Mouse (Mus musculus): ENCODE data around the gene Mylpf. TPM values are rescaled to one million over a fixed set of nuclear protein-coding genes. Genes with fewer than 3 reads are reported as not detected.
A peak's percentile ranks its signal among the peaks of the same experiment; 100 is the strongest.

Gene Mylpf
- polyA plus RNA-seq, 1 experiment from 2014 or later, result 14.0 TPM

DNA sequence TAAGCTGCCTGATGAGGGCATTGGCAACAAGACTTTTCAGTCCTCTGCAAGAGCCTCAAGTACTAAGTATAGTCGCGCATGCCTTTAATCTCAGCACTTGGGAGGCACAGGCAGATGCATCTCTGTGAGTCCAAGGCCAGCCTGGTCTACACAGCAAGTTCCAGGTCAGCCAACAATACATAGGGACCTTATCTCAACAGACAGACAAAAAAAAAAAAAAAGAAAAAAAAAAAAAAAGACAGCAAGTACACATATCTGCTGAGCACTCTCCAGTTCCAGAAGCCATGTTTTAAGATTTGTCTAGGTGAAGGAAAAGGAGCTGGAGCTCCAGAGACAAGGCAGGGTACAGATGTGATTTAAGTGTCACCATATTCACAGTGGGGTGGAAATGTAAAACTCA is 47.3 kb downstream of the Mylpf start:
- no peak overlapping the region for H3K4me2 ChIP-seq
- ATAC-seq (ENCODE audit: borderline replicate concordance, extremely low read depth, low FRiP score, low TSS enrichment), result no peak
- 87% methylated on average over 2 of the region's 2 CpGs for WGBS

GRCm38 (mm10) chr7:127256518-127256917 is 47.8 kb downstream of the Mylpf start:
- no peak for ATAC-seq (ENCODE audit: borderline replicate concordance, extremely low read depth, low FRiP score, low TSS enrichment)
- WGBS, result 82% methylated on average over 5 of the region's 5 CpGs
- Histone ChIP-seq H3K4me3 (no peak overlapping the region), H3K9ac (no peak overlapping the region), H3K27ac (no peak overlapping the region), H3K9me3 (no peaks in the 10 kb centered on the region), H3K4me2 (no peak overlapping the region), H3K4me1 (peaks cover 25% of the 10 kb centered on the region), H3K27me3 (no peaks in the 10 kb centered on the region), H3K36me3 (peaks cover 16% of the 10 kb centered on the region)

More for the DNA sequence above, 47.3 kb downstream of the Mylpf start:
- no peak overlapping the region for H3K27ac ChIP-seq
- no peak overlapping the region for H3K4me3 ChIP-seq
- H3K4me1 ChIP-seq, result peaks cover 21% of the 10 kb centered on the region
- no peaks in the 10 kb centered on the region for H3K27me3 ChIP-seq
- H3K9ac ChIP-seq, result no peak overlapping the region
- no peaks in the 10 kb centered on the region for H3K9me3 ChIP-seq
- peaks cover 20% of the 10 kb centered on the region for H3K36me3 ChIP-seq

DNA sequence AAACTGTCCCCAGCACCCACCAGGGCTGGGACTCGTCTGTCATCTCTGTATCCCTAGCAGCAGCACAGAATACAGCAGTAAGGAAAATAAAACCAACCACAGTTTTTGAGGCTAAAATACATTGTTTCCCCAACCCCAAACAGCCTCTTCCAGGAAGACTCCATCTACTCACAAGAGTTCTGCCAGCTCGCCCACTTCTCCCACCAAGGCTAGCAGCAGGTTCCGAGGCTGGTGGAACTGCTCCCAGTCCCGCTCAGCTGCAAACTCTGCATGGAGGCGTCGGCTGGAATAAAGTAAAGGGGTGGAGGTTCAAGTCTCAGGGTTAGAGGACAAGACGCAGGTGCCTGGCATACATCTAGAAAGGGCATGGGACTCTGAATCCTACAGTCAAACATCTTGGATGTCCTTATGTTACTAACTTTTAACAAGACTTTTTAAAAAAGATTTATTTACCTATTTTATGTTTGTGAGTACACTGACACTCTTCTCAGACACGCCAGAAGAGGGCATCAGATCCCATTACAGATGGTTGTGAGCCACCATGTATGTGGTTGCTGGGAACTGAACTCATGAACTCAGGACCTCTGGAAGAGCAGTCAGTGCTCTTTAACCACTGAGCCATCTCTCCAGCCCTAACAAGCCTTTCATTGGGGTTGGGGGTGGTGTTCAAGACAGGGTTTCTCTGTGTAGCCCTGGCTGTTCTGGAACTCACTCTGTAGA is 50.7 kb downstream of the Mylpf start:
- Histone ChIP-seq H3K36me3 (peaks cover 9% of the 10 kb centered on the region), H3K27ac (no peak overlapping the region), H3K4me2 (peak overlapping the region; percentile 62), H3K4me1 (peaks cover 25% of the 10 kb centered on the region), H3K9me3 (no peaks in the 10 kb centered on the region), H3K4me3 (peak overlapping the region; percentile 57), H3K9ac (peak overlapping the region; percentile 39), H3K27me3 (no peaks in the 10 kb centered on the region)
- 70% methylated on average over 8 of the region's 8 CpGs for WGBS
- no peak for ATAC-seq (ENCODE audit: borderline replicate concordance, extremely low read depth, low FRiP score, low TSS enrichment)

GRCm38 (mm10) chr7:127260309-127261111 is 51.8 kb downstream of the Mylpf start, which contains the start of gene Dctpp1:
Gene Dctpp1, minus strand, starts transcription at chr7:127260709.
- Histone ChIP-seq H3K4me3 (peak within 1 kb of the TSS; percentile 57), H3K27me3 (no peaks in the 10 kb centered on the region), H3K9ac (peak within 1 kb of the TSS; percentile 54), H3K36me3 (peaks cover 9% of the 10 kb centered on the region), H3K27ac (0 out of 2 replicates have a peak within 1 kb of the TSS, but pooled peaks have one; percentile 10), H3K4me2 (peak within 1 kb of the TSS; percentile 62), H3K4me1 (peaks cover 17% of the 10 kb centered on the region), H3K9me3 (no peaks in the 10 kb centered on the region)
- peak; percentile 98 for ATAC-seq (ENCODE audit: borderline replicate concordance, extremely low read depth, low FRiP score, low TSS enrichment)
- WGBS, result under 1% methylated on average over 50 of the region's 50 CpGs

GRCm38 (mm10) chr7:127262218-127262961 is 53.7 kb downstream of the Mylpf start:
- peaks cover 17% of the 10 kb centered on the region for H3K4me1 ChIP-seq
- no peaks in the 10 kb centered on the region for H3K9me3 ChIP-seq
- ATAC-seq (ENCODE audit: borderline replicate concordance, extremely low read depth, low FRiP score, low TSS enrichment), result no peak

DNA sequence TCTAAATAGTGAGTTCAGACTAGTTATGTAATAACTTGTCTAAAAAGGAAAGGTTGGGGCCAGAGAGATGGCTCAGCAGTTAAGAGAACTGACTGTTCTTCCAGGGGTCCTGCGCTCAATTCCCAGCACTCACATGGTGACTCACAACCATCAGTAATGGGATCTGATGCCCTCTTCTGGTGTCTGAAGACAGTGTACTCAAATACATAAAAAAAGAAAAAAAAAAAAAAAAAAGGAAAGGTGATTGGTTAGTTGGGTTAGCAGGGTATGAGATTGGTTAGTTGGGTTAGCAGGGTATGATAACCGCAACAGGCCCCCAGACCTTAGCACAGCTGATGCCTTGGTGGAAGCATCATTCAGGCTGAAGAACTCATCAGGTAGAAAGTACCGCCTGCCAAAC is 54.8 kb downstream of the Mylpf start:
- ATAC-seq (ENCODE audit: borderline replicate concordance, extremely low read depth, low FRiP score, low TSS enrichment), result no peak
- WGBS, result 97% methylated on average over 3 of the region's 3 CpGs
- no peaks in the 10 kb centered on the region for H3K27me3 ChIP-seq
- H3K27ac ChIP-seq, result no peak overlapping the region
- no peak overlapping the region for H3K4me2 ChIP-seq
- no peaks in the 10 kb centered on the region for H3K9me3 ChIP-seq
- peaks cover 17% of the 10 kb centered on the region for H3K4me1 ChIP-seq
- no peak overlapping the region for H3K9ac ChIP-seq
- no peak overlapping the region for H3K4me3 ChIP-seq
- no peaks in the 10 kb centered on the region for H3K36me3 ChIP-seq

More at GRCm38 (mm10) chr7:127262218-127262961, 53.7 kb downstream of the Mylpf start:
- H3K4me2 ChIP-seq, result no peak overlapping the region
- WGBS, result 64% methylated on average over 10 of the region's 10 CpGs
- 0 out of 2 replicates have a peak, but pooled peaks cover 2% of the 10 kb centered on the region for H3K36me3 ChIP-seq
- H3K27ac ChIP-seq, result no peak overlapping the region
- no peaks in the 10 kb centered on the region for H3K27me3 ChIP-seq
- no peak overlapping the region for H3K4me3 ChIP-seq
- no peak overlapping the region for H3K9ac ChIP-seq

Other genes starting within 250 kb of the Mylpf start
- 110 and 117 TPM in 2 replicates for gene Cdipt, start 233.0 kb upstream of the Mylpf start, polyA plus RNA-seq (2015; fragmentation: Nextera tagmentation; extraction: Ambion mirVana)
- 1.3 and 2.1 TPM in 2 replicates for gene Cdiptos, start 232.8 kb upstream of the Mylpf start, polyA plus RNA-seq (2015; fragmentation: Nextera tagmentation; extraction: Ambion mirVana)
- 13.0 and 13.9 TPM in 2 replicates for gene Mvp, start 194.3 kb upstream of the Mylpf start, polyA plus RNA-seq (2015; fragmentation: Nextera tagmentation; extraction: Ambion mirVana)
- not detected in 2 replicates for gene Pagr1b, start 192.4 kb upstream of the Mylpf start, polyA plus RNA-seq (2015; fragmentation: Nextera tagmentation; extraction: Ambion mirVana)
- 63.5 and 86.1 TPM in 2 replicates for gene Pagr1a, start 191.5 kb upstream of the Mylpf start, polyA plus RNA-seq (2015; fragmentation: Nextera tagmentation; extraction: Ambion mirVana)
- gene Gm42742, start 187.8 kb upstream of the Mylpf start, polyA plus RNA-seq (2015; fragmentation: Nextera tagmentation; extraction: Ambion mirVana), result 23.7 and 46.1 TPM in 2 replicates
- gene Prrt2, start 187.7 kb upstream of the Mylpf start, polyA plus RNA-seq (2015; fragmentation: Nextera tagmentation; extraction: Ambion mirVana), result 3.0 and 3.9 TPM in 2 replicates
- gene Maz, start 181.9 kb upstream of the Mylpf start, polyA plus RNA-seq (2015; fragmentation: Nextera tagmentation; extraction: Ambion mirVana), result 73.0 and 73.3 TPM in 2 replicates
- gene Kif22, start 166.4 kb upstream of the Mylpf start, polyA plus RNA-seq (2015; fragmentation: Nextera tagmentation; extraction: Ambion mirVana), result 158 and 165 TPM in 2 replicates
- not detected in 2 replicates for gene Zg16, start 121.6 kb upstream of the Mylpf start, polyA plus RNA-seq (2015; fragmentation: Nextera tagmentation; extraction: Ambion mirVana)
- 7.7 and 10.1 TPM in 2 replicates for gene AI467606, start 117.5 kb upstream of the Mylpf start, polyA plus RNA-seq (2015; fragmentation: Nextera tagmentation; extraction: Ambion mirVana)
- gene Qprt, start 86.7 kb upstream of the Mylpf start, polyA plus RNA-seq (2015; fragmentation: Nextera tagmentation; extraction: Ambion mirVana), result 0.64 and 1.0 TPM in 2 replicates
- gene Spn, start 71.1 kb upstream of the Mylpf start, polyA plus RNA-seq (2015; fragmentation: Nextera tagmentation; extraction: Ambion mirVana), result 0.24 and 0.47 TPM in 2 replicates
- gene Cd2bp2, start 12.8 kb upstream of the Mylpf start, polyA plus RNA-seq (2015; fragmentation: Nextera tagmentation; extraction: Ambion mirVana), result 61.7 and 63.6 TPM in 2 replicates
- gene Tbc1d10b, start 422 bp upstream of the Mylpf start, polyA plus RNA-seq (2015; fragmentation: Nextera tagmentation; extraction: Ambion mirVana), result 27.0 and 29.8 TPM in 2 replicates
- gene Zfp553, start 24.2 kb downstream of the Mylpf start, polyA plus RNA-seq (2015; fragmentation: Nextera tagmentation; extraction: Ambion mirVana), result 36.8 and 37.4 TPM in 2 replicates
- 21.7 and 28.9 TPM in 2 replicates for gene Sept1, start 24.2 kb downstream of the Mylpf start, polyA plus RNA-seq (2015; fragmentation: Nextera tagmentation; extraction: Ambion mirVana)
- gene Zfp771, start 35.4 kb downstream of the Mylpf start, polyA plus RNA-seq (2015; fragmentation: Nextera tagmentation; extraction: Ambion mirVana), result 61.9 and 63.0 TPM in 2 replicates
- 161 and 190 TPM in 2 replicates for gene Dctpp1, start 51.8 kb downstream of the Mylpf start, polyA plus RNA-seq (2015; fragmentation: Nextera tagmentation; extraction: Ambion mirVana)
- 66.9 and 69.3 TPM in 2 replicates for gene Sephs2, start 65.2 kb downstream of the Mylpf start, polyA plus RNA-seq (2015; fragmentation: Nextera tagmentation; extraction: Ambion mirVana)
- gene Itgal, start 87.4 kb downstream of the Mylpf start, polyA plus RNA-seq (2015; fragmentation: Nextera tagmentation; extraction: Ambion mirVana), result 1.4 and 2.3 TPM in 2 replicates
- 16.8 and 18.1 TPM in 2 replicates for gene Zfp768, start 136.7 kb downstream of the Mylpf start, polyA plus RNA-seq (2015; fragmentation: Nextera tagmentation; extraction: Ambion mirVana)
- 9.5 TPM in 2 replicates for gene Zfp747, start 167.2 kb downstream of the Mylpf start, polyA plus RNA-seq (2015; fragmentation: Nextera tagmentation; extraction: Ambion mirVana)
- 7.3 and 7.9 TPM in 2 replicates for gene 9130019O22Rik, start 178.3 kb downstream of the Mylpf start, polyA plus RNA-seq (2015; fragmentation: Nextera tagmentation; extraction: Ambion mirVana)
- gene E430018J23Rik, start 184.7 kb downstream of the Mylpf start, polyA plus RNA-seq (2015; fragmentation: Nextera tagmentation; extraction: Ambion mirVana), result 6.7 and 7.0 TPM in 2 replicates
- gene Zfp764, start 197.9 kb downstream of the Mylpf start, polyA plus RNA-seq (2015; fragmentation: Nextera tagmentation; extraction: Ambion mirVana), result 9.0 and 10.0 TPM in 2 replicates
- 23.0 and 24.0 TPM in 2 replicates for gene Zfp688, start 213.2 kb downstream of the Mylpf start, polyA plus RNA-seq (2015; fragmentation: Nextera tagmentation; extraction: Ambion mirVana)
- gene Zfp689, start 240.3 kb downstream of the Mylpf start, polyA plus RNA-seq (2015; fragmentation: Nextera tagmentation; extraction: Ambion mirVana), result 6.4 and 6.5 TPM in 2 replicates